Mouse (Mus musculus) gastrocnemius, adult 2 months (tissue): Measurements from ENCODE around the gene Dsn1. TPM values are rescaled to one million over a fixed set of nuclear protein-coding genes. Genes with fewer than 3 reads are reported as not detected.

Experiments
- DNase-seq: peaks from one replicate; pipeline ENCODE4 v3.0.0; 2022
- H3K27ac ChIP-seq: fragments of 200-600 bp; 2 replicates; pipeline ENCODE4 v1.8.1; 2022; ENCODE audit warnings: mild to moderate bottlenecking
- H3K4me3 ChIP-seq: fragments of 200-600 bp; 2 replicates; pipeline ENCODE4 v1.8.1; 2022; ENCODE audit warnings: mild to moderate bottlenecking, moderate library complexity
- CTCF ChIP-seq: fragments of 200-600 bp; IDR thresholded peaks from 2 replicates; pipeline ENCODE4 v1.8.1; 2022; ENCODE audit warnings: antibody characterized with exemption, mild to moderate bottlenecking, moderate library complexity
- intact Hi-C: fragments of 180-260 bp; cut with DNase I; formaldehyde crosslinking; loops from one replicate; pipeline ENCODE4 v1.15.1; 2025
- total RNA-seq, 2 experiments: library from RNA; stranded (reverse); gene quantifications; 2 replicates each; pipeline ENCODE4 v1.2.3; 2021

The Dsn1 gene
- total RNA-seq, 2 experiments from 2014 or later = 1.2 to 1.6 TPM

- Histone ChIP-seq H3K4me3 (no peak overlapping the region), H3K27ac (peak overlapping the region; percentile 44; the same call in 1 of the 2 replicates)
- intact Hi-C loops = no loop called here
- TF ChIP-seq CTCF = no peak
- no peak for DNase-seq
Measured at GRCm38 (mm10) chr2:156980059-156980458, 26.9 kb downstream of the Dsn1 start.

GRCm38 (mm10) chr2:156976711-156977110, 30.2 kb downstream of the Dsn1 start:
- H3K4me3 ChIP-seq = no peak overlapping the region
- peak overlapping the region; percentile 46 for H3K27ac ChIP-seq
- no peak for TF ChIP-seq CTCF
- intact Hi-C loops = no loop called here
- DNase-seq = no peak

- TF ChIP-seq CTCF = no peak
- intact Hi-C loops = no loop called here
- H3K27ac ChIP-seq = peak overlapping the region; percentile 66; the same call in 1 of the 2 replicates
- no peak overlapping the region for H3K4me3 ChIP-seq
- DNase-seq = no peak
Measured at GRCm38 (mm10) chr2:156974967-156975366, 32.0 kb downstream of the Dsn1 start.

GRCm38 (mm10) chr2:156973316-156974100, 33.4 kb downstream of the Dsn1 start:
- intact Hi-C loops = no loop called here
- no peak for TF ChIP-seq CTCF
- Histone ChIP-seq H3K4me3 (no peak overlapping the region), H3K27ac (peak overlapping the region; percentile 66)
- peak; percentile 47 for DNase-seq

- intact Hi-C loops = no loop called here
- Histone ChIP-seq H3K4me3 (no peak overlapping the region), H3K27ac (peak overlapping the region; percentile 72)
- TF ChIP-seq CTCF = no peak
- peak; percentile 26 for DNase-seq
Measured at GRCm38 (mm10) chr2:156970253-156970652, 36.7 kb downstream of the Dsn1 start.

- intact Hi-C loops = no loop called here
- peak overlapping the region; percentile 24; the same call in 1 of the 2 replicates for H3K27ac ChIP-seq
- no peak for TF ChIP-seq CTCF
- DNase-seq = no peak
- no peak overlapping the region for H3K4me3 ChIP-seq
Measured at GRCm38 (mm10) chr2:156968501-156968900, 38.5 kb downstream of the Dsn1 start.

GRCm38 (mm10) chr2:156967388-156967787, 39.6 kb downstream of the Dsn1 start:
- intact Hi-C loops = no loop called here
- peak; percentile 33 for DNase-seq
- TF ChIP-seq CTCF = no peak
- Histone ChIP-seq H3K4me3 (peak overlapping the region; percentile 15), H3K27ac (peak overlapping the region; percentile 60)

GRCm38 (mm10) chr2:156963891-156964290, 43.1 kb downstream of the Dsn1 start:
- H3K4me3 ChIP-seq = no peak overlapping the region
- H3K27ac ChIP-seq = no peak overlapping the region
- no peak for TF ChIP-seq CTCF
- intact Hi-C loops = no loop called here
- no peak for DNase-seq

GRCm38 (mm10) chr2:156958496-156959252, 48.3 kb downstream of the Dsn1 start:
- intact Hi-C loops = no loop called here
- no peak overlapping the region for H3K4me3 ChIP-seq
- no peak for TF ChIP-seq CTCF
- no peak for DNase-seq
- peak overlapping the region; percentile 64 for H3K27ac ChIP-seq

- Histone ChIP-seq H3K27ac (no peak overlapping the region), H3K4me3 (no peak overlapping the region)
- TF ChIP-seq CTCF = no peak
- no peak for DNase-seq
- intact Hi-C loops = no loop called here
Measured at GRCm38 (mm10) chr2:156957035-156957434, 49.9 kb downstream of the Dsn1 start.

GRCm38 (mm10) chr2:156956306-156956705, 50.6 kb downstream of the Dsn1 start:
- H3K27ac ChIP-seq = no peak overlapping the region
- H3K4me3 ChIP-seq = no peak overlapping the region
- DNase-seq = no peak
- intact Hi-C loops = no loop called here
- no peak for TF ChIP-seq CTCF

GRCm38 (mm10) chr2:156954463-156954862, 52.5 kb downstream of the Dsn1 start:
- no peak for DNase-seq
- Histone ChIP-seq H3K27ac (no peak overlapping the region), H3K4me3 (no peak overlapping the region)
- TF ChIP-seq CTCF = no peak
- intact Hi-C loops = no loop called here

GRCm38 (mm10) chr2:156951301-156952094, 55.5 kb downstream of the Dsn1 start:
- TF ChIP-seq CTCF = no peak
- no peak overlapping the region for H3K4me3 ChIP-seq
- DNase-seq = no peak
- no peak overlapping the region for H3K27ac ChIP-seq
- intact Hi-C loops = no loop called here
